Mouse (Mus musculus) MEL-GATA-1-ER (cell line): Measurements from ENCODE around the gene Serpina5.
"Not testable (repeated sequence)": the region's sequence is repeated elsewhere in the genome, so short reads cannot be mapped to it uniquely, and the experiment has no call there.

Experiments
- DNase-seq: peaks from one replicate; pipeline ENCODE4 v3.0.0-alpha.2; 2012; ENCODE audit warnings: low read depth; ENCODE audit errors: extremely low read depth

The Serpina5 gene

DNA sequence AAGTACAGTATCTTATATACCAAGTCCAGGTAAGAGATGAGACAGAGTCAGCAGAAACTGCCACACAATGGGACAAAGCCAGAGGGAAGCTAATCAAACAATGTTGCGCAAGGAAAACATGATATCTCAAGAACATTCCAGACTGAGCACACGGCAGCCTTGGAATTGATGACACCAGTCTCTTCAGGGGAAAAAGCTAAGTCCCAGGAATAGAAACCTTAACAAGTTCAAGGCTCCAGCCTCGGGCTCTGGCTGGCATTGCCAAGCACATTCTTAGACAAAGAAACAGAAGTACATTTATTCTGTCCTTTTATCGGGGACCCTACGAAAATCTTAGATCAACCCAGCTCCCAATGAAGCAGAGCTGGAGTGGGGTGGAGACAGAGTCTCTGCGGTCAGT is at the start of gene Serpina5:
Gene Serpina5 (plus strand): TSS at position 346 of the 400 bp plus-strand sequence.
- DNase-seq, result no peak

GRCm38 (mm10) chr12:104053995-104054394 is 46.9 kb upstream of the Serpina5 start:
- DNase-seq, result no peak

DNA sequence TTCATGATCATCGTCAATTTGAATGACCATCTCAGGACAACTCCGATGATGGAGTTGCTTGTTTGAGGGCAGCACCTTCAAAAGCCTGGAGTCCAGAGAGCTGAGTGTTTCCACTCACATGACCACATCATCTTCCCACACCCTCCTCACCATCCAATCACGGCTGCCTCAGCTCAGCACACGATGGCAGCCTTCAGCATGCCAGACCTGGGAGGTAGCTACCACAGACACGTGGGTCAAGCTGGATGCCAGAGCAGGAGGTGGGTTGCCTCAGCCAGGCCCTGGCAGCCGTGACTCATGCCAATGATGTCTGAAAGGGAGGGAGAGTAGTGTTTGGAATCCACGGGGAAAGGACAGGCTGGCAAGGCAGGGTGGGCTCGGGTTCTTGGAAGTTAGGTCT is 45.2 kb upstream of the Serpina5 start:
- DNase-seq, result no peak

- no peak for DNase-seq
Observed at GRCm38 (mm10) chr12:104057050-104057449, 43.9 kb upstream of the Serpina5 start.

DNA sequence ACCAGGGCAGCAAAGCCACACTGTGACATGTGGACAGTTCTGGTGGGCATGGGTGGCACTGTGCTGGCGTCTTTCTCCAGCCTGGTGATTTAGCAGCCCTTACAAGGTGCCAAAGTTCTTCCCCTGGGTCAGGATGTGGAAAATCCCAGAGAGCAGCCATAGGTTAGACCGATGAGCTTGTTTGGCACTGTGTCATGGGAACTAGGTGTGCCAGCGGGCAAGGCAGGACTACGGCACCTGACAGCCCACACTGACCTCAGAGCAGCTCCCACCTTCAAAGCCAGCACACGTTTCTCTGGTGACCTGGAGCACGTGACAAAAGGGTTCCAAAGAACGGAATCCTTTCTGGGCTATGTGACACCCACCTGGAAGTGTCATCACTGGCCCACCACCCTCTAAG is 43.4 kb upstream of the Serpina5 start:
- DNase-seq, result no peak

- no peak for DNase-seq
Observed at GRCm38 (mm10) chr12:104060126-104060525, 40.8 kb upstream of the Serpina5 start.

- no peak for DNase-seq
Observed at GRCm38 (mm10) chr12:104061862-104062261, 39.1 kb upstream of the Serpina5 start.

DNA sequence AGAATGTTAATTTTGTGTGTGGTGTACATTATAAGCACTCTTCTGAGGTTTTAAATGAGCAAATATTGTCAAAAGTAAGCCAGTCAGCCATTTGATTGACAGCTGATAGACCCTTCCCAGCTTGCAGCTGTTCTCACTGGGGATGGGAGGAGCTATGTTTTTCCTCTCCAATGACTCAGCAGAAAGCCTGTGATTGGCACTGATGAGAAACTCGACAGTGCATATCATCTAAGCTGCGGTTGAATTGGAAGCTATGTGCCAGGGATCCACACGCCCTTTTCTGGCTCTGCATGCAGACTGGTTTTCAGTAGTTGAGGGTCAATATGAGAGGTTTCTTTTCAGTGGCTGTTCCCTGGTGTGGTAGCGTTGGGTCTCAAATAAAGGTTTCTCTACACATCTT is 36.4 kb upstream of the Serpina5 start:
- DNase-seq, result no peak

DNA sequence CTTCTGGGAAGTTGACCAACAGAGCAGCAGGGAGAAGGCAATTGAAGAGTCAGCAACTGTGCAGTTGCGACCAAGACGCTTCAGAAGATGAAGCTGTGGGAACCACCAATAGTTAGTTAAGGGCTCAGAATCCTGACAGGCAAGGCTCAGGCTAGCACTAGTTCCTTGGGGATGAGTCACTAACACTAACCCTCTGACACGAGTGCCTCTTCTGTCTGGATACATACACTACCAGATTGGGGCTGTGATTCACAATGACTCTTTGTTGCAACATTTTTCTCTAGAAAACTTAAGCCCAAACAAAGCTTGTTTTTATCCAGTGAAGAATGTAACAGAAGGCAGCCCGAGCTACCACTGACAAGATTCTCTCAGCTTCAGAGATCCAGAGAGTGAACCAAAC is 35.9 kb upstream of the Serpina5 start:
- no peak for DNase-seq

DNA sequence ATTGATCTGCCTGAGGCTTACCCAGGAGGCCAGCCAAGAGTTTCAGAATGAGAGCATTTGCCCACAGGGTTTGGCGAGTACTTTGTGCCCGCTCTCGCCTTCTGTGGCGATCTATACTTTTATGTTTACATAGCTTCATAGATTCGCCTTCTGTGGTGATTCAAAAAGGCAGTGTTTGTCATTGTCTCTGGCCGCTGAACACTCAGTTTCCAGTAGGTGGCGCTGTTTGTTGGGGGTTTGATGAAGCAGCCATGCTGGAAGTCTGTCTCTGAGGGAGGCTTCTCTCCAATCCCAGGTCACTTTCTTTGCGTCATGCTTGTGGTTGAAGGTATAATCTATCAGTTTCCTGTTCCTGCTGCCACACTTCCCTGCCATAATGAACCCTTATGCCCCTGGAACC is 34.7 kb upstream of the Serpina5 start:
- no peak for DNase-seq

DNA sequence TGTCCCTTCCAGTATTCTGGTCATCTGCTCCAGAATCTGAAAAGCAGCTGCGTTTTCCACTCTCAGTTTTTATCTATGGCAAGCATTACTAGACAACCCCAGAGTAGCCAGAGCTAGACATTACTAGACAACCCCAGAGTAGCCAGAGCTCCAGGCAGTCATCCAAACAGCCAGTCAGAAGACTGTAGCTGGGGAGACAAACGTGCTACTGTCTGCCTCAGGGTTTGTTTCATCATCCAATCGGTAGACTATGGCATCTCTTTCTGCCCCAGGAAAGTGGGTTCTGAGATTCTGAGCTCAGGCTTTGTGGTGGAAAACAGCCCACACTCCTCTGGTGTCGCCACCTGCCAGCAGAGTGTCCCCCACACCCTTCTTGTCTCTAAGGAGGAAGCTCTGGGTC is 33.4 kb upstream of the Serpina5 start:
- no peak for DNase-seq

- DNase-seq, result no peak
Observed at GRCm38 (mm10) chr12:104069620-104070019, 31.3 kb upstream of the Serpina5 start.

DNA sequence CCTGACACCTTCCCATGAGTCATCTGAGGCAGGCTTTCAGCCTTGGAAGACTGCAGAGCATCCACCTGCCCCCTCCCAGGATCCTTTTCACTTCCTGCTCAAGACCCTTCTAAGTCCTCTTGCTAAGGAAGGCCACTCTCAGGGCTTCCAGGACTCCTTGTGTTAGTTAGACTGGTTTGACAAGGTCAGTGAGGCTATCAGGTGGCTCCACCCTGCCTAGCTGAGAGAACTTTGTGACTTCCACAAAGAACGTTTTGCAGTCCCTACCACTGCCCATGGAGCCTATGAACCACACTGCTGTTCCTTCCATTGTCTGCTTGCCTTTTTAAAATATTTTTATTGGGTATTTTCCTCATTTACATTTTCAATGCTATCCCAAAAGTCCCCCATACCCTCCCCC is 29.2 kb upstream of the Serpina5 start:
- DNase-seq, result no peak

DNA sequence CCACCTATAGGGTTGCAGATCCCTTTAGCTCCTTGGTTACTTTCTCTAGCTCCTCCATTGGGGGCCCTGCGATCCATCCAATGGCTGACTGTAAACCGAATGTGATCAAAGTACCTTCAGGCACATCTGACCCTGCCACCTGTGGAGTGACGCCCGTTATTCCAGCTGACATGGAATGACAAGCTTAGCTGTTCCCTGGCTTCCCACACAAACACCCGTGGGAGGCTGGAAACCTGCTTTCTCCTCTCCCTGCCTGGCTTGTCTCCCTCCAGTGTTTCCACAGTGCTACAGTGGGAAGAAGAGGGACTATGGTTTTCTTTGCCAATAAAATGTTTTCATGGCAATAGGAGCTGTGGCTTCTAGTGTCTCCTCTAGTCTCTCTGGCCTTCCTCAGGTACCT is 28.6 kb upstream of the Serpina5 start:
- no peak for DNase-seq

DNA sequence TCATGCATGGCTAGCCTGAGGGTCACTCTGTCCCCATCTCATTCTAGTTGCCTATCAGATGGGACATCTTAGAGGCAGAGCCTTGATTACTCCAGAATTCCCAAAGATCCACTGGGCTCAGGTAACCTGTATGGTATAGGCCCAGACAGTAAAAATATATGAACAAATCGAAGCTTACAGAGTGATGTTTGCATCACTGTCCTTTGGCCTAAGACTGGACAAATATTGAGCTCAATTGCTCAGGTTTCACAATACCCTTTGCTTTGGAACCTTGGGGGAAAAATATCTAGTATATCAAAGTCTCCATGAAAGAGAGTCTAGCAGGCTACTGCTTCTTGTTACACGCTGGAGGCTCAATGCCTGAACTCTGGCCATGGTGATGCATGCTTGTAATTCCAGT is 10.8 kb upstream of the Serpina5 start:
- no peak for DNase-seq

DNA sequence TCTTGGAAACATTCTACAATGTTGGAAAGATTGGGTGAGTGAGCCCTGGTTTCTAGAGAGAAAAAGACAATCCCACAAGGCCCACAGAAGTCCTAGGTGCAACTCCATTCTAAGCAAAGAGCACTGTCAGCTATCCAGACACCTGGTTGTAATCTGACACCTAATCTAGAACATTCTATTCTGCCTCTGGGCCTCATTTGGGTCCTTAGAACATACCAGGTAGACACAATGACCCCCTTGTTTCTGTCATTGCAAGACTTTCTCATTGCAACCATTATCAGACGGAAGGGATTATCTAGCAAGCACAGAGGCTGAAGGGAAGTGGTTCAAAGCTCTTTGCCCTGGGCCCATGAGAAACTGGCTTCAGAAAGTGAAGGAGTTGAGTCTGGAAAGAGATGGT is 9.6 kb upstream of the Serpina5 start:
- no peak for DNase-seq

DNA sequence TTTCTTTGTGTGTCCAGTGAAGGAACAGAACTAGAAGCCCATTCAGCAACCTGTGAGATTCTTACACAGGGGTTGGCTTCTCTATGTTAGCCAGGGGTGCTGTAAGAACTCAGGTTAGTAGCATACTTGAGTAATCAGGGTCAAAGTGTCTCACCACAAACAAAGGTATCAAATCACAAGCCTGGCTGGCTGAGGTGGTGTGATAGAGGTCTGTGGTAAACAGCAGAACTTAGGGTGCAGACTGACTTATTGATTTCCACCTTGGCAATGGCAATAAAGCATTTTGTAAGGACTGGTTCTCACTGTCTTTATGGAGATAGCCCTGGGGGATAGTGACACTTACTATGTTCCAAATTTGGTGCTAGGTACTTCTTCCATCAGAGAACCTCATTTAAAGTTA is 4.9 kb downstream of the Serpina5 start:
- no peak for DNase-seq

DNA sequence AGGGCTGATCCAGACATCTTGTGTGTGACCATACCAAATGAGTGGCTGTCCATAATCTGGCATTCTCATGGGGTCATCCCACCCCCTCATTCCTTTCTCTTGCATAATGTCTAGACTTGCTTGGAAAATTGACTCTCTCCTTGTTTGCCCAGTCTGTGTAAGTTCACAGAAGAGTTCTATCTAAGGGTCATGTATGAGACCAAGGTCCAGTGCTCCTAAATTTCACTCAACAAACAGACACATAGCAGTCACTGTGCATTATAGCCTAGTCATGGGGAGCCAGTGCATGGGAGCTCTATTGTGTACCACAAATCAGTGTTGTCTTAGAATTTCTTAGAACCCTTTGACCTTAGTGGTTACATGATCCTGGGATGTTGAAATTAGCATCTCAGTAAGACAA is 6.0 kb downstream of the Serpina5 start:
- no peak for DNase-seq

GRCm38 (mm10) chr12:104108507-104108906 is 7.6 kb downstream of the Serpina5 start:
- DNase-seq, result no peak

DNA sequence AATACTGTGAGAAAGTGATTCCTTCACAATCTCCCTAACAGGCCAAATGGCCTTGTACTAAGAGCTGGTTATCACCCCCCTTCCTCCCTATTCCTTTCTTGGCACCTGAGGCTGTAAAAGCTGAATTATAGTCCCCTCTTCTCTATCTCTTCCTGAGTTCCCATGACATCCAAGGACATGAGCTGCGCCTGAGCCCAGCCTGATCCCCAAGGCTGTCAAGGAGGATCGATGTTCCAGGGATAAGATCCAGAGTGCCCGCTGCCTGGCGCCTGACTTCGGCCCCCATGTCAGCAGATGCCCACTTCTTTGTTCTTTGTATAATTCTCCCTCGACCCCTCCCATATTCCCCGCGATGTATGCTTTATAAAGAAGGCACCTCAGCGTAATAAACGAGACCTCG is 11.4 kb downstream of the Serpina5 start, which contains the start of gene Serpina3a:
Gene Serpina3a (plus strand): TSS at position 392 of the 400 bp plus-strand sequence.
- not testable (repeated sequence) for DNase-seq

DNA sequence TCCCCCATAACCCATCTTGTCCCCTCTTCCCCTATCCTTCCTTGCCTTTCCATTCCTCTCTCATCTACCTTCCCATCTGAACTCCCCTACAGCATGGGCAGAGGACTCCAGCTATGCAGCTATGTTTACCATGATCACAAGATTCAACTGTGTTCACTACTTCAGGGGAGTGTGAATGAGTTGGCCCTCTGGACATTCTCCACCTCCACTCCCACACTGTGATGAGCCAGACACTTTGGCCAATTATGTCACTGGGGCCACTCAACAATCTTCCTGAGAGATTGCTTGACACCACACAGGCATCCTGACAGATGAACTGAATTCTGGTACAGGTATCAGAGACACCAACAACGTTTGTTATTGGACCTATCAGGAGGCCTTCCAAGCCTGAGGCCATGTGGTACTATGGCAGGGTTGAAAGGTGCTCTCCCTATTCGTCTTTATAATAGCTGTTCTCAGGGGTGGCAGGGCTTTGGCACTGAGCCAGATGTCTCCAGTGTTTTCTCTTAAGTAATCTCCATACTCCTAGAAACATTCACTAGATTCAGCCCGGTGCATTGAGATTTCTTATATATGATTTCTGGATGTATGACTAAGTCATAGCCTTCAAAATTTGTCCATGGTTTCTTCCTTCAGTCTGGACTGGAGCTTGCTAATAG is 14.1 kb downstream of the Serpina5 start:
- DNase-seq, result no peak

- no peak for DNase-seq
Observed at GRCm38 (mm10) chr12:104123097-104123496, 22.2 kb downstream of the Serpina5 start.

GRCm38 (mm10) chr12:104123996-104124395 is 23.1 kb downstream of the Serpina5 start:
- no peak for DNase-seq
